Mouse (Mus musculus): Measurements from ENCODE around the gene Mcam.

DNA sequence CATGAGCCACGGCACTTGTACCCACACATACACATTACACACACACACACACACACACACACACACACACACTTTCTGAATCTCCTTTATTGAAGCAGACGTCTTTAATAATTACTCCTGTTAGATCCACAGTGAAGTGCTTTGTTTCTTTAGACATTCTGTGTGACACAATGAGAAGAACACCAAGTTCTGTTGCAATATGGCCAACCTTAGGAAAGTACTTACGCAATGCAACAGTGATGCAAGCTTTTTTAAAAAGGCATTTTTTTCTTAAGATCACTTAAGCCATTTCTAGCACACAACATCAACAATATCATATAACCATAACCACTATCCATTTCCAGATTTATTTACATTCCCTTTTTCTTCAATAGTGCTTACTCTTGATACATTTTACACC, 56.9 kb downstream of the Mcam start:
- TF ChIP-seq CTCF (IDR thresholded peaks at IDR 0.05; ENCODE audit: extremely low read depth, insufficient read depth, insufficient read length, insufficient replicate concordance): no peak
- TF ChIP-seq POLR2A (IDR thresholded peaks at IDR 0.05; ENCODE audit: low read depth, low read length): no peak

Data from spleen, adult 2 months (tissue).